Mouse (Mus musculus): ENCODE results near the gene Cyp2d10.

- TF ChIP-seq CTCF (IDR thresholded peaks at IDR 0.05; ENCODE audit: extremely low read depth, insufficient read length, insufficient replicate concordance, low read depth, low read length) (no peak), POLR2A (IDR thresholded peaks at IDR 0.05; ENCODE audit: low read depth, low read length) (no peak)
These were observed 29.3 kb downstream of the Cyp2d10 start for GRCm38 (mm10) chr15:82377701-82378100.
